Mouse (Mus musculus) CH12.LX (cell line): Measurements from ENCODE around the gene Olfr1441. TPM values are rescaled to one million over a fixed set of nuclear protein-coding genes. Genes with fewer than 3 reads are reported as not detected.

Experiments used
- DNase-seq: peaks from one replicate; pipeline ENCODE4 v3.0.0-alpha.2; 2013; ENCODE audit errors: extremely low read depth
- H3K27ac ChIP-seq: 2 replicates; pipeline ENCODE4 v1.5.1; 2012; ENCODE audit warnings: low read depth, mild to moderate bottlenecking, control low read depth, moderate library complexity; ENCODE audit not compliant: insufficient read depth
- H3K27me3 ChIP-seq: replicated peaks from 2 replicates; pipeline ENCODE3; 2012; ENCODE audit warnings: inconsistent platforms
- H3K36me3 ChIP-seq, 2 experiments: replicated peaks in 1 of 2; 2 replicates each; pipeline versions ENCODE3 to v1.6.1; 2012; ENCODE audit warnings: inconsistent platforms in 1 of 2, low read length in 1 of 2, mild to moderate bottlenecking in 1 of 2, mixed read lengths in 1 of 2, moderate library complexity in 1 of 2; ENCODE audit not compliant: control insufficient read depth in 1 of 2, insufficient read depth in 1 of 2
- H3K4me1 ChIP-seq, 2 experiments: 2 replicates each; pipeline ENCODE4 v1.6.1; 2012; ENCODE audit warnings: inconsistent platforms in 1 of 2, moderate library complexity in 1 of 2; ENCODE audit not compliant: insufficient read depth in 2 of 2, control insufficient read depth in 1 of 2
- H3K4me2 ChIP-seq: 2 replicates; pipeline ENCODE4 v1.6.1; 2012; ENCODE audit warnings: low read depth, mild to moderate bottlenecking, control low read depth; ENCODE audit not compliant: poor library complexity, insufficient read depth, severe bottlenecking
- H3K4me3 ChIP-seq, 3 experiments: fragments of 150-350 bp in 1 of 3; sonication (generic) in 1 of 3; replicated peaks in 1 of 3; 2 replicates each; pipeline versions ENCODE3 to v1.5.1; 2011 to 2012; ENCODE audit warnings: low read depth in 2 of 3, low read length in 2 of 3, mild to moderate bottlenecking in 2 of 3, moderate library complexity in 2 of 3, control low read depth in 1 of 3, improper control_type of control experiment in 1 of 3, inconsistent platforms in 1 of 3, mixed read lengths in 1 of 3; ENCODE audit not compliant: poor library complexity in 1 of 3
- H3K79me2 ChIP-seq: replicated peaks from 2 replicates; pipeline ENCODE4 v1.6.1; 2012; ENCODE audit warnings: mild to moderate bottlenecking, moderate library complexity; ENCODE audit not compliant: control insufficient read depth, poor library complexity, insufficient read depth, severe bottlenecking; ENCODE audit errors: extremely low read depth
- H3K9ac ChIP-seq: 2 replicates; pipeline ENCODE4 v1.6.1; 2012; ENCODE audit warnings: low read depth, mild to moderate bottlenecking, control low read depth, moderate library complexity; ENCODE audit not compliant: insufficient read depth
- H3K9me3 ChIP-seq: replicated peaks from 2 replicates; pipeline ENCODE3; 2012; ENCODE audit warnings: low read length, inconsistent platforms, mixed read lengths
- BHLHE40 ChIP-seq: IDR thresholded peaks from 2 replicates; pipeline ENCODE4 v1.6.1; 2011; ENCODE audit warnings: mild to moderate bottlenecking, low read depth, low read length, improper control_type of control experiment
- CHD1 ChIP-seq: IDR thresholded peaks from 2 replicates; pipeline ENCODE4 v1.6.1; 2012; ENCODE audit warnings: low read depth, low read length, improper control_type of control experiment, inconsistent platforms
- CTCF ChIP-seq, 2 experiments: IDR thresholded peaks in 1 of 2; conservative IDR thresholded peaks in 1 of 2; 2 replicates each; pipeline ENCODE4 v1.5.1; 2011 to 2012; ENCODE audit warnings: low read depth in 2 of 2, low read length in 2 of 2, improper control_type of control experiment in 1 of 2, inconsistent platforms in 1 of 2, mild to moderate bottlenecking in 1 of 2, moderate library complexity in 1 of 2
- ELF1 ChIP-seq: IDR thresholded peaks from 2 replicates; pipeline ENCODE4 v1.6.1; 2014; ENCODE audit warnings: low read depth, mild to moderate bottlenecking, inconsistent platforms, low read length, improper control_type of control experiment
- ETS1 ChIP-seq: conservative IDR thresholded peaks from 2 replicates; pipeline ENCODE4 v1.6.1; 2012; ENCODE audit warnings: low read depth, mild to moderate bottlenecking, inconsistent platforms, low read length, improper control_type of control experiment, moderate library complexity
- HCFC1 ChIP-seq: IDR thresholded peaks from 2 replicates; pipeline ENCODE4 v1.6.1; 2012; ENCODE audit warnings: low read depth, mild to moderate bottlenecking, inconsistent platforms, low read length, improper control_type of control experiment
- JUN ChIP-seq: IDR thresholded peaks from 2 replicates; pipeline ENCODE4 v1.6.1; 2011; ENCODE audit warnings: low read depth, mild to moderate bottlenecking, low read length, improper control_type of control experiment, moderate library complexity; ENCODE audit not compliant: insufficient read depth
- JUND ChIP-seq: conservative IDR thresholded peaks from 2 replicates; pipeline ENCODE4 v1.6.1; 2011; ENCODE audit warnings: low read depth, low read length, improper control_type of control experiment
- NRF1 ChIP-seq: IDR thresholded peaks from 2 replicates; pipeline ENCODE4 v1.6.1; 2014; ENCODE audit warnings: low read depth, mild to moderate bottlenecking, inconsistent platforms, low read length, improper control_type of control experiment, moderate library complexity
- PAX5 ChIP-seq: IDR thresholded peaks from 2 replicates; pipeline ENCODE4 v1.6.1; 2012; ENCODE audit warnings: low read length, inconsistent platforms, mixed read lengths
- POLR2A ChIP-seq: IDR thresholded peaks from 2 replicates; pipeline ENCODE4 v1.6.1; 2011; ENCODE audit warnings: low read depth, mild to moderate bottlenecking, improper control_type of control experiment, low read length
- SIN3A ChIP-seq: IDR thresholded peaks from 2 replicates; pipeline ENCODE4 v1.6.1; 2012; ENCODE audit warnings: low read length, improper control_type of control experiment, inconsistent platforms
- SMC3 ChIP-seq: IDR thresholded peaks from 2 replicates; pipeline ENCODE4 v1.6.1; 2011; ENCODE audit warnings: low read depth, low read length, improper control_type of control experiment
- TCF12 ChIP-seq: IDR thresholded peaks from 2 replicates; pipeline ENCODE4 v1.6.1; 2014; ENCODE audit warnings: low read depth, mild to moderate bottlenecking, inconsistent platforms, low read length, improper control_type of control experiment
- USF1 ChIP-seq: IDR thresholded peaks from 2 replicates; pipeline ENCODE4 v1.6.1; 2014; ENCODE audit warnings: low read depth, mild to moderate bottlenecking, inconsistent platforms, low read length, improper control_type of control experiment
- USF2 ChIP-seq: conservative IDR thresholded peaks from 2 replicates; pipeline ENCODE4 v1.6.1; 2011; ENCODE audit warnings: low read depth, low read length, improper control_type of control experiment
- ZC3H11A ChIP-seq: IDR thresholded peaks from 2 replicates; pipeline ENCODE4 v1.6.1; 2012; ENCODE audit warnings: low read depth, mild to moderate bottlenecking, inconsistent platforms, low read length, improper control_type of control experiment
- ZKSCAN1 ChIP-seq: IDR thresholded peaks from 2 replicates; pipeline ENCODE4 v1.6.1; 2012; ENCODE audit warnings: low read depth, inconsistent platforms, low read length, improper control_type of control experiment, borderline replicate concordance
- ZNF384 ChIP-seq: IDR thresholded peaks from 2 replicates; pipeline ENCODE4 v1.6.1; 2012; ENCODE audit warnings: low read depth, low read length, improper control_type of control experiment, inconsistent platforms
- dilution Hi-C: fragments of 300-500 bp; cut with MboI; formaldehyde crosslinking; loops from 2 replicates; pipeline ENCODE4 v1.14.3; 2020; ENCODE audit warnings: low sequenced_read_pairs; ENCODE audit not compliant: extremely low pct_unique_long_range_greater_than_20kb, extremely low pct_ligation_motif_present
- in situ Hi-C: fragments of 300-500 bp; cut with MboI; formaldehyde crosslinking; loops from 3 replicates; pipeline ENCODE4 v1.14.3; 2019; ENCODE audit warnings: low sequenced_read_pairs, low pct_ligation_motif_present, low pct_unique_long_range_greater_than_20kb, mixed read lengths
- polyA plus RNA-seq: library from polyadenylated mRNA; unstranded; fragments of >175 nt; gene quantifications from 2 replicates; pipeline ENCODE4 v1.2.1, GENCODE M21; 2012; ENCODE audit warnings: low read depth; ENCODE audit not compliant: insufficient read length
- total RNA-seq, 2 experiments: library from RNA; depleted of rRNA; stranded (reverse); fragments of 300-350 nt in 1 of 2; fragments of >200 nt in 1 of 2; gene quantifications; 2 replicates each; pipeline ENCODE4 v1.2.3; 2012 to 2014

Gene Olfr1441
- total and polyA plus RNA-seq, 3 experiments, result not detected

DNA sequence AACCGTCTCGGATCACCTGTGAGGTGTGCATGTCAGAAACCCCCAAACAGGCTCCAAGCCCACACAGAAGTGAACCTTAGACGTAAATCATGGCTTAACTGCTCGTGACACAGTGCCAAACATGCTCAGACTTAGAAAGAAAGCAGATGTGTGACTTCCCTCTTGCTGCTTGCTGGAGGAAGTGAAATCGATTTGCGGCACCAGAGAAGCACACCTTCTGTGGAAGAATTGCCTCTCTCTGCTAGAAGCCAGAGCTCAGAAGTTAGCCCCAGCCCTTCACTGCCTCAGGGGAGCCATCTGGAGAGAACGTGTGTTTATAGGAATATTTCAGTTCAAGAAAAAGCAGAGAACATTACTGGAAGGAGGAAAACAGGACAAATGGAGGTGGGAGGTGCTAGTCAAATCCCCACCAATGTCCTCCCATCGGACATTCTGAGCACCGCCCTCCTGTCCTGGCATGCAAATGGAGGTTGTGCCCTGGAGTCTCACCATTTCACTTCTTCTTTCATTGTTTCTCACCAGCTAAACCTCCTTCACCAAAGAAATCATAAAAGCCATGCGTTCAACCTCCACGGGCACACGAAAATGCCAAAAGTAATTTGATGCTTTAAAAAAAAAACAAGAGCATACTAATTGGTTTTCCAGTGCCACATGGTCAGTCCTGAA lies 40.3 kb downstream of the Olfr1441 start (continued):
- peak; percentile 85; the same call in 1 of the 2 replicates for TF ChIP-seq CHD1
- TF ChIP-seq ZKSCAN1, result no peak
- peak; percentile 99 for TF ChIP-seq BHLHE40
- TF ChIP-seq, all 38 proteins: peak for 26

DNA sequence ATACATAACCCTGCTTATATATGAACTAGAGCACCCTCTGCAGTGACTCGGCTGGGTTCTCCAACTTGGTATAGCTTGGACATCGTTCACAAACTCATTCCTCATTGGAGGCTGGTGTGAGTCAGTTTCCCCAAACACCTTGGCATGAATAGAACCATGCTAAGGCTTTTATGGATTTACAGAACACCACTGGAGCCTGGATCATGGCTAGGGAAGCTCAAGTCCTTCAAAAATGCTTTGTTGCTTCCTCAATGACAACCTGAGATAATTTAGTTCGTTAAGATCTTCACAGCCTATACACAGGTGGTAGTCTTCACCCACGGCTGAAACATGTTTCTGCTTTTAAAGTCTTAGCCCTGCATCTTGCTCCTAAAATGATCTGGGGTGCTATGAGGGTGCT lies 42.3 kb downstream of the Olfr1441 start:
- dilution Hi-C loops (no loop called here), in situ Hi-C loops (no loop called here)
- H3K4me2 ChIP-seq, result peak overlapping the region; percentile 87
- H3K36me3 ChIP-seq, result peaks cover 0 to 21% of the 10 kb centered on the region in 2 experiments
- peak overlapping the region; percentile 83 for H3K27ac ChIP-seq
- TF ChIP-seq ZC3H11A (no peak), CTCF (conservative IDR thresholded peaks at IDR 0.05 in 1 of 2, IDR thresholded peaks at IDR 0.05 in 1 of 2; ENCODE audit: low read depth in 2 of 2, low read length in 2 of 2) (0 out of 4 replicates have a peak, but pooled peaks of 1 of the 2 experiments have one; percentile 0), CHD1 (no peak), ELF1 (no peak), USF1 (no peak), SIN3A (peak; percentile 33; the same call in 1 of the 2 replicates), TCF12 (no peak), SMC3 (no peak), JUND (no peak), PAX5 (no peak), NRF1 (no peak), BHLHE40 (no peak), JUN (no peak), ETS1 (no peak), USF2 (no peak), POLR2A (no peak), ZNF384 (no peak), HCFC1 (no peak)
- TF ChIP-seq, all 38 proteins: peak for 2
- Histone ChIP-seq H3K79me2 (peaks cover 36% of the 10 kb centered on the region), H3K27me3 (no peaks in the 10 kb centered on the region), H3K4me1 (peaks cover 2 to 26% of the 10 kb centered on the region in 2 experiments; a peak in 2 of 4 replicates), H3K4me3 (peak overlapping the region; percentile 42 to 99 (median 92)), H3K9ac (peak overlapping the region; percentile 88), H3K9me3 (no peaks in the 10 kb centered on the region)
- DNase-seq, result no peak
